Mouse (Mus musculus) forebrain, embryonic 14.5 days (tissue): ENCODE data around the gene Hspb1. TPM values are rescaled to one million over a fixed set of nuclear protein-coding genes. Genes with fewer than 3 reads are reported as not detected.

Experiments
- ATAC-seq: fragments of 200-750 bp; cut with Nextera tagmentation; 2 replicates; pipeline ENCODE4 v1.8.0; 2017; ENCODE audit warnings: mild to moderate bottlenecking, moderate library complexity
- DNase-seq: peaks from one replicate; pipeline ENCODE4 v3.0.0-alpha.2; 2015; ENCODE audit warnings: low spot score
- H3K27ac ChIP-seq: fragments of 300-500 bp; sonication (generic); 2 replicates; pipeline ENCODE4 v1.5.1; 2014; ENCODE audit warnings: low read depth, mild to moderate bottlenecking, control low read depth, low read length, moderate library complexity
- H3K27me3 ChIP-seq: fragments of 300-500 bp; sonication (generic); replicated peaks from 2 replicates; pipeline ENCODE4 v1.6.1; 2014; ENCODE audit warnings: low read length, control low read depth, mixed read lengths; ENCODE audit not compliant: control insufficient read depth, insufficient read depth
- H3K36me3 ChIP-seq: fragments of 300-500 bp; sonication (generic); 2 replicates; pipeline ENCODE4 v1.6.1; 2014; ENCODE audit warnings: low read length, control low read depth; ENCODE audit not compliant: control insufficient read depth, insufficient read depth
- H3K4me1 ChIP-seq: fragments of 300-500 bp; sonication (generic); 2 replicates; pipeline ENCODE4 v1.6.1; 2014; ENCODE audit warnings: antibody characterized with exemption, low read length, control low read depth; ENCODE audit not compliant: control insufficient read depth, insufficient read depth
- H3K4me2 ChIP-seq: fragments of 300-500 bp; sonication (generic); 2 replicates; pipeline ENCODE4 v1.6.1; 2014; ENCODE audit warnings: mild to moderate bottlenecking, control low read depth, low read length
- H3K4me3 ChIP-seq: fragments of 300-500 bp; sonication (generic); 2 replicates; pipeline ENCODE4 v1.5.1; 2014; ENCODE audit warnings: low read depth, low read length, control low read depth
- H3K9ac ChIP-seq: fragments of 300-500 bp; sonication (generic); 2 replicates; pipeline ENCODE4 v1.6.1; 2014; ENCODE audit warnings: mild to moderate bottlenecking, low read length, control low read depth, moderate library complexity
- H3K9me3 ChIP-seq: fragments of 300-500 bp; sonication (generic); replicated peaks from 2 replicates; pipeline ENCODE4 v1.6.1; 2016; ENCODE audit warnings: low read length, control low read depth, mixed read lengths; ENCODE audit not compliant: control insufficient read depth
- WGBS: fragments of 180-500 bp; shearing (Covaris S2); extraction: QIAGEN DNeasy Blood & Tissue Kit; methylation state at CpG from one replicate; pipeline ENCODE4 v1.1.7; 2014; 5-methylcytosine and 5-hydroxymethylcytosine counted together
- polyA plus RNA-seq: library from polyadenylated mRNA; unstranded; fragments of >200 nt; fragmentation: Nextera tagmentation; extraction: Ambion mirVana; gene quantifications from 2 replicates; pipeline ENCODE4 v1.2.1, GENCODE M21; 2014

Gene Hspb1
- polyA plus RNA-seq, 1 experiment from 2014 or later: 6.6 TPM

DNA sequence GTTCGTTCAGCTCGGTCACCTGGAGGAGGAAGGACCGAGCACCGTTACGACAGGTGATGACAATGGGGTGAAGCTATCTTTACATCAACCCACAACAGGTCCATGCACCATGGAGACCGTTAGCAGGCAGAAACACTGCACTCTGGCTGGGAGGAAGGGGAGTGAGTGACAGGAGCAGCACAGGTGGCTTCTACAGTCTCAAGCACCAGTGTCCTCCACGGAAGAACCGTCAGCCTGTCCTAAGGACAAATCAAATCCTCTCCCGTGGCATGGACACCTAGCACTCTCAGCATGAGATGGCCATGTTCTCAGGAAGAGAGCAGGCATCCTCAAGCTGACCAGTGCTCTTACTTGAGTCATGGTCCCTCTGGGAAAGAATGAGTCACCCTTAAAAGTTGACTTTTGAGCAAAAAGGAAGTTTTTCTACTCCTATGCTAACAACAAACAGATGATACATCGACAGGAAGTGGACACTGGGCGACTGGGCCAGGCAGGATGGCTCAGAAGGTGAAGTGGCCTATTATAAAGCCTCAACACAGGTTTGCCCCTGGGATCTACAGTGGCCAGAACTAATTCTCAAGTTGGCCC is 24.0 kb downstream of the Hspb1 start:
- H3K36me3 ChIP-seq: peaks cover 75% of the 10 kb centered on the region
- DNase-seq (no peak), ATAC-seq (no peak)
- no peak overlapping the region for H3K9ac ChIP-seq
- no peaks in the 10 kb centered on the region for H3K4me1 ChIP-seq
- H3K9me3 ChIP-seq: no peaks in the 10 kb centered on the region
- H3K27me3 ChIP-seq: no peaks in the 10 kb centered on the region
- no peak overlapping the region for H3K27ac ChIP-seq
- no peak overlapping the region for H3K4me3 ChIP-seq
- WGBS: 92% methylated on average over 11 of the region's 11 CpGs
- H3K4me2 ChIP-seq: no peak overlapping the region

DNA sequence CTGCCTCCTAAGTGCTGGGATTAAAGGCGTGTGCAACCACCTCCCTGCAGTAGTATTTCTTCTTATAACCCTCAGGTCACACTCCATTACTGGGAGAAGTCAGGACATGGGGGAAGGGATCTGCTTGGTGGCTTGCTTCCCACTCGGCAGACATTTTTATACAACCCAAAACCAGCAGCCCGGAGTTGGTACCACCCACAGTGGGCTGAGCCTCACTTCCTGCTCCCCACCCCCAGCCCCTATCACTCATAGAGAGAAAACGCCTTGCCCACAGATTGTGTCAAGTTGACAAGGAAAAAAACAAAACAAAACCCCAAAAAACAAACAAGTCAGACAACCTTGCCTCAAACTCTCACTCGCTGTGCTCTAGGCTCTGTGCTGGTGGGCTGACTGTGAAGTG is 25.5 kb downstream of the Hspb1 start:
- Histone ChIP-seq H3K4me3 (no peak overlapping the region), H3K36me3 (peaks cover 75% of the 10 kb centered on the region), H3K4me1 (no peaks in the 10 kb centered on the region), H3K9ac (no peak overlapping the region), H3K27me3 (no peaks in the 10 kb centered on the region), H3K27ac (no peak overlapping the region), H3K4me2 (no peak overlapping the region), H3K9me3 (no peaks in the 10 kb centered on the region)
- DNase-seq: no peak
- ATAC-seq: no peak
- 92% methylated on average over 5 of the region's 5 CpGs for WGBS

GRCm38 (mm10) chr5:135914156-135914555 is 26.4 kb downstream of the Hspb1 start:
- no peaks in the 10 kb centered on the region for H3K4me1 ChIP-seq
- ATAC-seq: no peak
- no peaks in the 10 kb centered on the region for H3K9me3 ChIP-seq
- peaks cover 76% of the 10 kb centered on the region for H3K36me3 ChIP-seq
- WGBS: 89% methylated on average over 6 of the region's 6 CpGs
- no peak for DNase-seq
- H3K4me3 ChIP-seq: no peak overlapping the region
- H3K4me2 ChIP-seq: no peak overlapping the region
- no peaks in the 10 kb centered on the region for H3K27me3 ChIP-seq
- H3K9ac ChIP-seq: no peak overlapping the region
- no peak overlapping the region for H3K27ac ChIP-seq

DNA sequence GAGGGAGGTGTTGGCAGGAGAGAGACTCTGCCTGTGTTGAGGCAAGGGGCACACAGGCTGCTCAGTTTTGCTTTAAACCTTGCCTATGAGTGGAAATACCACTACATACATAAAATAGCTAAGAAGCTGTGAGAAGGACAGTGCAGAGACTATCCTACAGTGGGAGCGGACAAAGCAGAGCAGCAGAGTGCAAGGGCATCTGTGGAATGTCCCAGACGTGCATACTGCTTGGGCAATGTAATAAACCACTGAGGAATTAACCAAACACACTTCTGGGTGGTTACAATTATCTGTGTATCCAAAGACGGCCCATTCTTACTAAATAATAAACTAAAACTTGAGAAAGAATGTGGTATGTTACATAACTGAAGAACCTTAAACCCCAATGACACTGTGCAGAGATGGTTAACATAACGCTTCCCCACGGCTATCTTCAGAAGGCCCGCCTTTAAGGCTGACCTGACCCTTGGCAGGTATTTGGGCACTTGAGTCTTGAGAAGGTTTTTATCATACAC is 28.4 kb downstream of the Hspb1 start:
- DNase-seq: no peak
- Histone ChIP-seq H3K9ac (no peak overlapping the region), H3K27ac (no peak overlapping the region), H3K4me1 (no peaks in the 10 kb centered on the region), H3K9me3 (no peaks in the 10 kb centered on the region), H3K36me3 (peaks cover 74% of the 10 kb centered on the region), H3K27me3 (no peaks in the 10 kb centered on the region), H3K4me3 (no peak overlapping the region), H3K4me2 (no peak overlapping the region)
- WGBS: 93% methylated on average over 6 of the region's 6 CpGs
- no peak for ATAC-seq

DNA sequence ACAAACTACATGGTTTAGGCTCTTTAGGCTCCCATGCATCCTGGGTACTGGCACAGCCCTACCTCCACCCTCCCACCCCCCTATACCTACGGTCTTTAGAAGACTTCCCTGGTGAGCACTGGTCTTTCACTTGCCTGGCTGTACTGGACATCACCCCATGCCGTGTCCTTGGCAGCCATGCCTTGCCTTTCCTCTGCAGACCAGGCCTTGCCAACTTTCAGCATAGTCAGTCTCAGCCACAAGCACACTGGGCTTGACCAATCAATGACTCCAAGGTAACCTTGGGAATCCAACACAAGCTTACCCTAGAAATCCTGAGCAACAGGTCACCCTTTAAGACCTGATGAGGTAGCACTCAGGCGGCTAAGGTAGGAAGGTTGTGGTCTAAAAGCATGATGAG is 28.9 kb downstream of the Hspb1 start:
- Histone ChIP-seq H3K27me3 (no peaks in the 10 kb centered on the region), H3K36me3 (peaks cover 74% of the 10 kb centered on the region), H3K27ac (no peak overlapping the region), H3K9me3 (no peaks in the 10 kb centered on the region), H3K9ac (no peak overlapping the region), H3K4me1 (no peaks in the 10 kb centered on the region), H3K4me2 (no peak overlapping the region), H3K4me3 (no peak overlapping the region)
- ATAC-seq (no peak), DNase-seq (no peak)
- 90% methylated on average over 3 of the region's 3 CpGs for WGBS

GRCm38 (mm10) chr5:135917327-135918058 is 29.8 kb downstream of the Hspb1 start:
- 92% methylated on average over 8 of the region's 8 CpGs for WGBS
- no peak overlapping the region for H3K9ac ChIP-seq
- H3K27me3 ChIP-seq: no peaks in the 10 kb centered on the region
- no peaks in the 10 kb centered on the region for H3K4me1 ChIP-seq
- DNase-seq (no peak), ATAC-seq (no peak)
- H3K4me3 ChIP-seq: no peak overlapping the region
- no peaks in the 10 kb centered on the region for H3K9me3 ChIP-seq
- H3K4me2 ChIP-seq: no peak overlapping the region
- peaks cover 77% of the 10 kb centered on the region for H3K36me3 ChIP-seq
- H3K27ac ChIP-seq: no peak overlapping the region

DNA sequence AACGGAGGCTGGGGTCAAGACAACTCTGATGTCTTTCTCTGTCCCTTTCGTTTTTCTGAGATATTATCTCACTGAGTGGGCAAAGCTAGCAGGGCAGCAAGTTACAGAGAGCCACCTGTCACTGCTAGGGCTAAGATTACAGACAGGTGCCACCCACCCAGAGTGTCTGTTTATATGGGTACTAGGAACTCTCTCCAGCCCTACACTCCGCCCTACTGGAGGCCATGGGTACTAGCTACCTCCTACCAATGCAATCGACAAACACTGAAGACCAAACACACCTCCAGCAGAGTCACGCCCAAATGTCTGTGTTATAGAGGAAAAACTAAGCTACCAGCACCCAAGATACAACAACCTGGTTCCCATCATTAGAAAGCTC is 30.3 kb downstream of the Hspb1 start:
- DNase-seq (no peak), ATAC-seq (no peak)
- Histone ChIP-seq H3K4me3 (no peak overlapping the region), H3K9ac (no peak overlapping the region), H3K9me3 (no peaks in the 10 kb centered on the region), H3K27ac (no peak overlapping the region), H3K4me2 (no peak overlapping the region), H3K36me3 (peaks cover 77% of the 10 kb centered on the region), H3K4me1 (no peaks in the 10 kb centered on the region), H3K27me3 (no peaks in the 10 kb centered on the region)
- 94% methylated on average over 5 of the region's 5 CpGs for WGBS

DNA sequence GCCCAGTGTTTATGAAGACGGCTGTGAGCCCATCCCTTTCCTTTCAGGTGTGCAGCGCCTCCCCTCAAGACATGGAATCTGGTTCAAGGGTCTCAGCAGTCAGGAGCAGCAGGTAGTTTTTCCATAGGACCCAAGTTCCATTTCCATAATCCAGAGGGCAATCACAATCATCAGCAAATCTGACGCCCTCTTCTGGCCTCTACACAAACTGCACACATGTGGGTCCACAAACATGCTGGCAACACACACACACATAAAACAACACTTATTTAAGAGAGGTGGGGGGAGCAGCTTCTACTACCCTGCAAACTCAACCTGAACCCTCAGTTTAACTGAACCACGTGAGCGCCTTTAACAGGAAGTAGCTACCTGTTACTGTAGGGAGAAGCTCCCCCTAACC is 30.9 kb downstream of the Hspb1 start:
- Histone ChIP-seq H3K27me3 (no peaks in the 10 kb centered on the region), H3K27ac (no peak overlapping the region), H3K4me1 (no peaks in the 10 kb centered on the region), H3K4me2 (no peak overlapping the region), H3K9me3 (no peaks in the 10 kb centered on the region), H3K9ac (no peak overlapping the region), H3K36me3 (peaks cover 75% of the 10 kb centered on the region), H3K4me3 (no peak overlapping the region)
- DNase-seq (no peak), ATAC-seq (no peak)
- WGBS: 94% methylated on average over 5 of the region's 5 CpGs

DNA sequence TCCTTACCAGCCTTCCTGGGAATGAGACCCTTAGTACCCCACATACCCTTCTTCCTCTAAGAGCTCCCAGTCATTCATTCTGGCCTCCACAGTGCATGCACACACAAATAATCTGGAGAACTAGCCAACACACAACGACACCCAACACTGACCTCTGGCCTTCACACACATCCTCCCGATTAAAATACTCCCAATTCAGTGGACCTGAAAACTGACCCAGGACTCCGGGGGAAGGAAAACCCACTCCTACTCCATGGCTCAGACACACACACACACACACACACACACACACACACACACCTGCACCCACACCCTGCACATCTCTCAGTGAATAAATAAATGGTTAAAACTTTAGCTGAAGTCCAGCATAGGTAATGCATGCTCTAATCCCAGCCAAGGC is 32.2 kb downstream of the Hspb1 start:
- H3K36me3 ChIP-seq: peaks cover 76% of the 10 kb centered on the region
- no peak overlapping the region for H3K4me2 ChIP-seq
- ATAC-seq (no peak), DNase-seq (no peak)
- no peak overlapping the region for H3K27ac ChIP-seq
- H3K4me1 ChIP-seq: no peaks in the 10 kb centered on the region
- H3K9me3 ChIP-seq: no peaks in the 10 kb centered on the region
- 96% methylated on average over 3 of the region's 3 CpGs for WGBS
- H3K27me3 ChIP-seq: no peaks in the 10 kb centered on the region
- H3K9ac ChIP-seq: no peak overlapping the region
- H3K4me3 ChIP-seq: no peak overlapping the region
